Mouse (Mus musculus): ENCODE results near the gene Rims1.

Gene Rims1

GRCm38 (mm10) chr1:22805726-22806625 is at the start of gene Rims1:
Rims1 (minus strand) TSS chr1:22805994.
- CTCF ChIA-PET = no interaction called here

GRCm38 (mm10) chr1:22806626-22807096 is 867 bp upstream of the Rims1 start:
- CTCF ChIA-PET = no interaction called here

DNA sequence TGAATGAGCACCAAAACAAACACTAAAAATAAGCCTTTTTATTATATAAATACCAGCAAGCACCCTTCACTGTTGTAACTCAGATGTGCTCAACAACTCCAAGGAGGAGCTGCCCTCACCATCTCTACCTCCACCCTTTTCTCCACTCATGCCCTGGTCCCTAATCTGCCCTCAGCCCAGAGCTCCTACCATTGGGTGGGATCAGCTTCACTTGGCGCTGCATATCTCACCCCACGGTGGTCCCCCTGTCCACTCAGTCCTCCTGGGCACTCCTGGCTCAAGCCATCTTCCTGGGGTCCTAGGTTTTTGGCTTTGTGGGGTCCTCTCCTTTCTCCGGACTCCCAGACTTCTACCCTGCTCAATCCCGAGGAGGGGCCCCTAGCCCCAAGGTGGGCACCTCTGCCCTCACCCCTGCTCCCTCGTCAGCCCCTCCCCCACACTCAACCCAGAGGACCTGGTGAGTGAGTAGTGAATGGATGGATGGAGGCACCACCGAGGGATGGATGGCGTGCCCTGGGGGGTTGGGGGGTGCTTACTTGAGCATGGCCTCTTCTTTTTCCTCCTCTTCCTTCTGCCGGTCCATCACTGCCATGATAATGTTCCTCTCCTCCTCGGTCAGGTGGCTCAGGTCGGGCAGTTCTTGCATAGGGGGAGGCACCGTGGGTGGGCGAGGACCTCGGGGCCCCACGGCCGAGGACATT is 619 bp downstream of the Rims1 start:
- CTCF ChIA-PET = no interaction called here

- CTCF ChIA-PET = no interaction called here
Observed at GRCm38 (mm10) chr1:22804148-22804885, 1.5 kb downstream of the Rims1 start.

DNA sequence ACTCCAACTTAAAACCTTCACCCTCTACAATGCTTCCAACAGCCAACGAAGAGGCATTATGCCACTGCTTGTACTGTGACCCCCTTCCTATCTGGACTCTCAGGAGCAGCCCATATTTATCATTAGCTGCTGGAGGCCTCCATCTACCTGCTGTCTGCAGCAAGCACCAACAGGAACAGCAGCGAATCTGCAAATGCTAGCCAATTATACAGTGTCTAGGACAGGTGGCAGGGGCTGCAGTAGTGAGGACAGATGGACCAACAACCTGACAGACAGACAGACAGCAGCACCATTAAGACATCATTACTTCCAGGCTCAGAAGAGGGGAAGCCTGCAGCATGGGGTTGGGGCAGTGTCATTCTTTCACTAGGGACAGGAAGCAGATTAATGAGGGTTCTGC is 2.3 kb downstream of the Rims1 start:
- CTCF ChIA-PET = no interaction called here

GRCm38 (mm10) chr1:22800276-22800675 is 5.5 kb downstream of the Rims1 start:
- CTCF ChIA-PET = no interaction called here

DNA sequence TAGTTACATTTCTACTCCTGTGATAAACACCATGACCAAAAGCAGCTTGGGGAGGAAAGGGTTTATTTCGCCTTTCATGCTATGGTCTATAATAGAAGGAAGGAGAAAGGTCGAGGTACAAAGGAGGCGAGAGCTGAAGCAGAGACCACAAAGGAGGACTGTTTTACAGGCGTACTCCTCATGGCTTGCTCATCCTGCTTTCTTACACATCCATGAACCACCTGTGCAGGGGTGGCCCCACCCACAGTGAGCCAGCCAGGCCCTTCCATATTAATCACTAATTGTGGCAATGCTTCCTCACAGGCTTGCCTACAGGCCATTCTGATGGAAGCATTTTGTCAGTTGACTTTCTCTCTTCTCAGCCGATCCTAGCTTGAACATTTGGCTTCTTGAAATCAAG is 8.7 kb downstream of the Rims1 start:
- CTCF ChIA-PET = no interaction called here

DNA sequence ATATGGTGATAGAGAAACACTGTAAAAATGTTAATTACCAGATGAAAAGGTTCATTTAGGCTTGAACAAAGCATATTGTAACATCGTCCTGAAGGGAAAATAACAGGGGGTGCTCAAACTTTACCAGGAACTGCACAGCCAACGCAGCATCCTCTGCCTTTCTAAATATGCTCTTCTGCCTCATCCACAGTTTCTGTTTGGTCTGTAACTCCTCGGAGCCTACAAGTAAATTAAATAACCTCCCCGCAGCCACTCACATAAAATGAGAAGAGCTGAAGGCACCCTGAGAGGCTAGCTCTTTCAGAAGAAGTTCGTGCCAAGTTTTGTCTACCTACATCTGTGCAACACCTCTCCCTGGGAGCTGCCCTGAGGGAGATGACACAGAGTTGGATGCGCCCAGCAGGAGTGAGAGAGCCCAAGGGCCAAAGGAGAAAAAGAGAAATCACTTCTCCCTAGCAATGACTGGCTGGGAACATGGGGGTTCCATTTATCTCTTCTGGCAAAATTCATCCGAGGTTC is 16.3 kb downstream of the Rims1 start:
- CTCF ChIA-PET = no interaction called here

GRCm38 (mm10) chr1:22787616-22788015 is 18.2 kb downstream of the Rims1 start:
- CTCF ChIA-PET = no interaction called here

DNA sequence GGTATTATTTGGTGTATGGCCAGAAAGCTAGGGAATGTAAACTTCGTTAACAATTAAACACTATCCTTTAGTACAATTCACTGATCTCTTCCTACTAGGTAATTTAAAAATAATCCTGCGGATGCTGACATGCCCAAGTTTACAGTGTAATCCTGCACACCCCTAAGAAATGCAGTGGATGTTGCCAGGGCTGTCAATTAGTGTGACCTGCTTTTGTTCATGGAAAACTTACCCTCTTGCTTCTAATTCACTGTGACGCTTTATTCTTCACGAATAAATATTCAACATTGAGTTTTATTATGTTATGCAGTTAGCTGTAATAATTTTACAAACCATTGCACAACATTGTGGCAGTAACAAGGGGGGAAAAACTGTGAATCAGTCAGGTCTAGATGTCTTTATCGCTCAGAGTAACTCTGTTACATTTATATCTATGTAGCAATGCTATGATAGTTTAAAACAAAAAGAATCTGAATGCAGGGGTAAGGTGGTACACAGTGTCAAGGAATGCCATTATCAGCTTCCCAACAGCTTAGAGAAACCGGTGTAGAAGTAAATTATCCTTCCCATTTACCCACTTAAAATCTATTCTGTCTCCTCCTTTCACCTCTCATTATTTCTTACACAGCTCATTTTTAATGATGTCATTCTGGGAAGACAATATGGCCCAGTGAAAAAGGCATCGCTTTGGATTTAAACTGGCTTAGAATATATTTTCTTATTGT is 35.1 kb downstream of the Rims1 start:
- CTCF ChIA-PET = no interaction called here

GRCm38 (mm10) chr1:22763376-22763775 is 42.4 kb downstream of the Rims1 start:
- CTCF ChIA-PET = no interaction called here

- CTCF ChIA-PET = no interaction called here
Observed at GRCm38 (mm10) chr1:22762780-22763179, 43.0 kb downstream of the Rims1 start.

- CTCF ChIA-PET = no interaction called here
Observed at GRCm38 (mm10) chr1:22750536-22750935, 55.3 kb downstream of the Rims1 start.

DNA sequence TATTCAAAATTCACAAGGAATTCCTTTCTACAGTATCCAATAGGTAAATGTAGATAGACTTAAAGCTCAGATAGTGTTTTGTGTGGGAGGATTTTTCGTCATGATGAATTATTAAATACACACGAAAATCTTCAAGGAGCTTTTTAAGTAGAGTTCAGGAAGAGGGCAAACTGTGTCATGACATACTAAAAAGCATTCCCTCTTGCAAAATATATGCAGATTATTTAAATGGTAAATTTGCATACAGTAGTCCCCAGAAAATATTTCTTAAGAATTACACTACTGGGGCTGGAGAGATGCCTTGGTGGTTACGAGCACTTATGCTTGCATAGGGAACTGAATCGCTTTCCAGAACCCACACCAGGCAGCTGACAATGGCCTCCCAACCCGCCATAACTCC is 61.1 kb downstream of the Rims1 start:
- CTCF ChIA-PET = no interaction called here

- CTCF ChIA-PET = no interaction called here
Observed at GRCm38 (mm10) chr1:22737491-22737890, 68.3 kb downstream of the Rims1 start.

- CTCF ChIA-PET = no interaction called here
Observed at GRCm38 (mm10) chr1:22734429-22734828, 71.4 kb downstream of the Rims1 start.

DNA sequence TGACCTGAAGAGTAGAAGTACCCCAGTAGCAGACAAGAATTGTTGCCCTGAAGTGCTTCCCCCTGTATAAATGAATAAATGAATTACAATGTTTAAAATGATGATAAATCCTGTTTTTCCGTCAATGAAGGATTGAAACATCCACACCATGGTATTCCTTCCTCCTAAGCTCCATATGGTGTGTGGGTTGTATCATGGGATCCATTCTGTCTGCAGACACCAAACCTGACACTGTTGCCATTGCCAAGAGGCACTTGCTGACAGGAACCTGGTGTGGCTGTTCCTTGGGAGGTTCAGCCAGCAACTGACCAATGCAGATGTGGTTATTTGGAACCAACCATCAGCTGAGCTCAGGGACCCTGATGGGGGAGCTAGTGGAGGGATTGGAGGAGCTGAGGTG is 72.5 kb downstream of the Rims1 start:
- CTCF ChIA-PET = interaction anchor here (0.6 kb wide), 1 partner anchor 153 kb away, joined by 3 read pairs; no protein-coding TSS in a partner anchor

- CTCF ChIA-PET = no interaction called here
Observed at GRCm38 (mm10) chr1:22728207-22728606, 77.6 kb downstream of the Rims1 start.

GRCm38 (mm10) chr1:22721706-22722105 is 84.1 kb downstream of the Rims1 start:
- CTCF ChIA-PET = no interaction called here

GRCm38 (mm10) chr1:22720714-22721113 is 85.1 kb downstream of the Rims1 start:
- CTCF ChIA-PET = no interaction called here

DNA sequence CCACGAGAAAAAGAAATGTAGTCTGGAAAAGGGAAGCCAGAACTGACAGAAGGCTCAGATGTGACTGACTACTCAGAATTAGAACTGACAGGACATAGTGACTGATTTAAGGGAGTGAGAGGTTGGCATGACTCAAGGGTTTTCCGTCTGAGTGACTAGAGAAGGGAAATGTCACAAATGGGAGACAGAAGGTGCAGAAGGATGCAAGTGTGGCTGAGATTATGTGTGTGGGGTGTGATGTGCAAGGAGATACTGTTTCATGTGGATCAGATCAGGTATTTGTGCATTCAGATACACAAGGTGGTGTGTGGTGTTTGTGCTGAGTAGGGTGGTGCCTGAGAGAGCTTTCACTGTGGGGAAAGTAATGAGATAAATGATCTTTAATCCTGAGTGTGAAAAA is 96.3 kb downstream of the Rims1 start:
- CTCF ChIA-PET = no interaction called here

DNA sequence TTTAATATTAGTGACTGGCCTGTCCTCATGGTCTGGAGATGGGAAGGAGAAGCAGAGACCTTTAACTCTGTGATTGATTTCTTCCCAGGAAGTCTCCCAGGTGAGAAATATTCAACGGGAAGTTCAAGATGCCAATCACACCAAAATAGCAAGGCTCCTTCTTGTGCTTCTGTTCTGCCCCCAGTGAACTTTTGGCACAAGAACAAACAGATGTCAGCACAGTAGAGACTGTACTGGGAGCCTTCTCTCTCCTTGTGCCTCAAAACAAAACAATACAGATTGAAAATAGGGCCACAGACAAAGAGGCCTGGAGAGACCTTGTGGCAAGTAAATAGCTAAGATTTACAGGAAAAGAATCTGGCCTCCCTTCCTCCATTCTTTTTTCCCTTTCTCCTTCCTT is 110.7 kb downstream of the Rims1 start:
- CTCF ChIA-PET = no interaction called here

Data from spleen, embryonic (tissue).